Mouse (Mus musculus) E14TG2a.4 (cell line): Measurements from ENCODE around the gene Gm21830.

Experiments
- CTCF ChIP-seq: conservative IDR thresholded peaks from 2 replicates; pipeline ENCODE4 v1.5.1; 2014; ENCODE audit warnings: low read length
- NANOG ChIP-seq: IDR thresholded peaks from 2 replicates; pipeline ENCODE4 v1.6.1; 2014; ENCODE audit warnings: borderline replicate concordance, low read length, mixed read lengths
- POU5F1 ChIP-seq: IDR thresholded peaks from 2 replicates; pipeline ENCODE4 v1.6.1; 2014; ENCODE audit warnings: low read length, borderline replicate concordance

GRCm38 (mm10) chr2:67420853-67421252, 7.3 kb downstream of the Gm21830 start:
- TF ChIP-seq CTCF (no peak), NANOG (no peak), POU5F1 (no peak)
